Mouse (Mus musculus) ZHBTc4 (cell line): Measurements from ENCODE around the gene Pitpna.

Experiments used
- DNase-seq: peaks from one replicate; pipeline ENCODE4 v3.0.0-alpha.2; 2011; ENCODE audit warnings: low read depth, low spot score

Gene Pitpna

GRCm38 (mm10) chr11:75657841-75658240, 69.9 kb downstream of the Pitpna start:
- no peak for DNase-seq

GRCm38 (mm10) chr11:75658311-75658710, 70.4 kb downstream of the Pitpna start:
- DNase-seq = no peak

GRCm38 (mm10) chr11:75658996-75659750, 71.3 kb downstream of the Pitpna start:
- no peak for DNase-seq

- DNase-seq = no peak
These were observed 72.2 kb downstream of the Pitpna start for GRCm38 (mm10) chr11:75660081-75660590.

GRCm38 (mm10) chr11:75660941-75661800, 73.3 kb downstream of the Pitpna start:
- DNase-seq = no peak

GRCm38 (mm10) chr11:75662131-75662530, 74.2 kb downstream of the Pitpna start:
- no peak for DNase-seq

GRCm38 (mm10) chr11:75666296-75666695, 78.4 kb downstream of the Pitpna start:
- no peak for DNase-seq

GRCm38 (mm10) chr11:75668621-75669020, 80.7 kb downstream of the Pitpna start:
- DNase-seq = no peak

- no peak for DNase-seq
These were observed 81.4 kb downstream of the Pitpna start for GRCm38 (mm10) chr11:75669176-75669852.

- DNase-seq = no peak
These were observed 81.9 kb downstream of the Pitpna start for GRCm38 (mm10) chr11:75669853-75670200.

GRCm38 (mm10) chr11:75671426-75672180, 83.7 kb downstream of the Pitpna start:
- no peak for DNase-seq

GRCm38 (mm10) chr11:75673411-75673810, 85.5 kb downstream of the Pitpna start:
- no peak for DNase-seq

GRCm38 (mm10) chr11:75674875-75675274, 87.0 kb downstream of the Pitpna start:
- no peak for DNase-seq

GRCm38 (mm10) chr11:75677881-75678746, 90.2 kb downstream of the Pitpna start:
- no peak for DNase-seq
